Mouse (Mus musculus) thymus, postnatal 0 days (tissue): ENCODE measurements at regions not wholly inside any gene's neighbourhood (a gene's known extent, or its start where the extent isn't known, plus 50 kb on each side); places are given as distances from the start of the nearest gene placed in this dataset.

Source experiments
- DNase-seq: peaks from one replicate; pipeline ENCODE4 v3.0.0-alpha.2; 2015; ENCODE audit warnings: low spot score

- no peak for DNase-seq
Measured at GRCm38 (mm10) chr15:67901191-67901601, 1400.5 kb upstream of the Lrrc6 start.

- no peak for DNase-seq
Measured at GRCm38 (mm10) chr15:67899772-67900171, 1399.1 kb upstream of the Lrrc6 start.

DNA sequence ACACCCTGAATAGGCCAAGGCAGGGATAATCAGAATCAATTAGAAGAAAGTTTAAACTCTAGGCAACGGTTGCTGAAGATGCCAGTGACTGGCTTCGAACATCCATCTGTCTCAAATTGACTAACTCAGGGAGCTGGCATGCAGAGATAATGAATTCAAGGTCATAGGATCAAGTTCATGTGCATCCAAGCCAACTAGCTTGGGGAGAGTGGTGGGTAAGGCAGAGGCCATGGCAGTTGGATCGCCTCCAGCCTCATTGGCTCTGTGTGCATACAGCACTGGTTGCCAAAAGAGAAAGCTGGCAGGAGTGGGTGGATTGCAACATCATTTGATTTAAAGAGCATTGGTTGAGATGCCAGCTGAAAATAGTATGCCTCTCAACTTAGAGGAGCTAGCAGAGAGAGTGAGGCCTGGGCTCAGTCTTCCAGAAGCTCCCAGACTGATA is 1398.3 kb upstream of the Lrrc6 start:
- DNase-seq = no peak

GRCm38 (mm10) chr15:67892066-67892465 is 1391.4 kb upstream of the Lrrc6 start:
- no peak for DNase-seq

DNA sequence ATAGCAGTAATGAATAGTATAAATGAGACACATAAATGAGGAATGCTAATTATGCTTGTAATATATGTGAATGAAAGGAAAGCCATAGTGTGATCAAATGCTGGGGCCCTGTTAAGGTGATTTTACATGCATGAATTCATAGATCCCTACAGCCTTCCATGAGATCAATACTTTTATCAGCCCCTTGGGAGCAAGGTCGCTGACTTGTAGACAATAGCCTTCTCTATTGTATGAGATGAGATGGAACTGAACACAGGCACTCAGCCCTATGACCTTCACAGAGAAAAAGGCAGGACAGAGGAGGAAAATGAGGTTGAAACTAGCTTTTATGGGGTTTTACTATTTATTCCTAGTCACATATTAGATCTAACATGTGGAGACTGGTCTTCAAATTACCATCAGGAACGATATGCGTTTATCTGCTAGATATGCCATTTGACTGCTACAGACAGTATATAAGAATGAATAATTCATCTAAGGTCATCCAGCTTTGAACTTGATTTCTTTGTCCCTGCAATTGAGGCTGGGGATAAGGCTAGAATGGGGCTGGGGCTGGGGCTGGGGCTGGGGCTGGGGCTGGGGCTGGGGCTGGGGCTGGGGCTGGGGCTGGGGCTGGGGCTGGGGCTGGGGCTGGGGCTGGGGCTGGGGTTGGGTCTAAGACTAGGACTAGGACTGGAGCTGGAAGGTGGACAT is 1390.0 kb upstream of the Lrrc6 start:
- DNase-seq = no peak

GRCm38 (mm10) chr15:67888548-67888947 is 1387.8 kb upstream of the Lrrc6 start:
- no peak for DNase-seq

- no peak for DNase-seq
Measured at GRCm38 (mm10) chr15:67855291-67855690, 1354.6 kb upstream of the Lrrc6 start.

DNA sequence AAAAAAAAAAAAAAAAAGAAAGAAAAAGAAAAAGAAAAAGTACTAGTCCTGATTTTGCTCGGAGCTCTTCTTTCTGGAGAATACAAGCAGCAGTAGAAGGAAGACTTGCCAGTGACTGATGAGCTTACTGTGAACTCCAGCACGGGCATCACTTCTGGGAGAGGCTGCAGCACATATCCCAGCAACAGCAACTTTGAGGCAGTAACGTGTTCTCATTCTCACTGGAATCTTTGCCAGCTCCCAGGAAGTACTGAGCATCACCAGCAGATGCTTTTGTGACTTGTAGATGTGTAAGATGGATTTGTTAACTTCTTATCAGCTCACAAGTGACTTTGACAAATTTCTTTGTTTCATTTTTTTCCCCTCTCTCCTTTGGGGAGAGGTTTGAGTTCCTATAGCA is 1349.4 kb upstream of the Lrrc6 start:
- DNase-seq = no peak

GRCm38 (mm10) chr15:67845707-67846106 is 1345.0 kb upstream of the Lrrc6 start:
- no peak for DNase-seq

DNA sequence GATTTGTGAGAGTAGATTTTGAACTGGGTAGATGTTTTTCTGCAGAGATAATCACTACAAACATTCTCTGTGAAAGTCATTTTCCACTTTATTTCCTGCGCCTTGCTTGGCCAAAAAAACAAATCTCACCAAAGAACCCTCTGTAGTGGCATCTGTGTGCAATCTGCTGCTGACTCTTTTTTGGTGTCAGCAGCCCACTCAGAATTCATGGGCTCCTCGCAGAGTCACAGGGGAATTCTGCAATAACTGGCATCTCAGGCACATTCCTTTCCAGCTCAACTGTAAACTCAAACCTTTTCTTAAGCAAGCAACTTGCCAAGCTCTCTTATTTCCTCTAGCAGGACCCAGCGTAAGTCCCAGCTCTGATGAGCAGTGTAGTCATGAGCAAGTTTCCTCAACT is 1340.0 kb upstream of the Lrrc6 start:
- no peak for DNase-seq

- no peak for DNase-seq
Measured at GRCm38 (mm10) chr15:67825796-67826484, 1325.2 kb upstream of the Lrrc6 start.

DNA sequence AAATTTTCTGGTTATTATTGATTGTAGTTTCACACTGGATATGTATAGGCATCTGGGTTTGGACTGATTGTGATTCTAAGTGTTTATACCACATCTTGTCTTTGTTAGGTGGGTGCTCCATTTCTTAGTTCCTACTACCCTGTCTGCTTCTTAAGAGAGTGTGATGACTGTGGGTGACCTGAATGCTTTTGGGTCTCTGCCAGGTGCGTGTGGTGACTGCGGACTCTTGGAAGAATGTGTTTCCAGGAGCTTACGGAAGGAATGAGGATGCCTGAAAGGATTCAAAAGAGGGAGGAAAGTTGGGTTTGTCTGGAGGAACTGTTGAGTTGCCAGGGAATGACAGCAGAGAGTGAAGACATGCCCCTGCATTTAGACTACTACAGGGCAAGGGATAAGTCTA is 1322.5 kb upstream of the Lrrc6 start:
- DNase-seq = no peak

GRCm38 (mm10) chr15:67799871-67800270 is 1299.2 kb upstream of the Lrrc6 start:
- DNase-seq = no peak

- no peak for DNase-seq
Measured at GRCm38 (mm10) chr15:67795578-67795977, 1294.9 kb upstream of the Lrrc6 start.

DNA sequence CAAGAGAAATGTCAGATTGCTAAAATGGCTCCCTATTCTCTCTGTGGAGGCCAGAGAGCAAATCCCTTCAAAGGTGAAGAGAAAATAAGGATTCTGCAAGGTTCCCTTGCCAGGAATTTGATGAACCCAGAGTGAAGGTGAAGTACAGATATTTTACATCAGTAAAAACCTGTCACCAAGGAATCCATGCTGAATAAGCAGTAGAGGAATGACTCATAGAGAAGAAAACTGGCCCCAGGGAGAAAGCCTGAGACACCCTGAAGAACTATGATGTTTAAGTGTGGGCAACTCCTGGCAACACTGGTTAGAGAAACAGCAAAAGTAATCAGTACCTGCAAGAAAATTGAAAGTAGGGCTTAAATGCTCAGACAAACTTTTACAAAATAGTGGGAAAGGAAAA is 1292.1 kb upstream of the Lrrc6 start:
- no peak for DNase-seq

- no peak for DNase-seq
Measured at GRCm38 (mm10) chr15:67788587-67788986, 1287.9 kb upstream of the Lrrc6 start.

DNA sequence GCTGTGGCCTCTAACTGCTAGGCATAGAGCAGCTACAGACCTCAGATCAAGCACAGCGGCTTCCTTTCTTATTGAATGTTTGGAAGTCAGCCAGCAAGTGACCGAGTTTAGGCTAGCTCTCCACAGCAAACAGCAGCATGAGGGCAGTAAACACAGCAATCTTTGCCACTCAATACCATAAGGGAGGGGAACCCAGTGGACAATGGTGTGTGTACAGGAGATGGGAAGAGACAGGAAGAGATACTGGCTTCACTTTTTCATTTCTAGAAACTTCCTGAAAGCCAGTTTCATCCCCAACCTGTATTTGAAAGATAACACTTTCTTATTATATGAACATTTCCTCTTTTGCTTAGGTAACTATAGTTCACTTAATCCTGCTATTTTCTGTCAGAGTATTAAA is 1284.9 kb upstream of the Lrrc6 start:
- DNase-seq = no peak

GRCm38 (mm10) chr15:67783754-67784153 is 1283.0 kb upstream of the Lrrc6 start:
- no peak for DNase-seq

- no peak for DNase-seq
Measured at GRCm38 (mm10) chr15:67782505-67782904, 1281.8 kb upstream of the Lrrc6 start.

GRCm38 (mm10) chr15:67780856-67781255 is 1280.1 kb upstream of the Lrrc6 start:
- no peak for DNase-seq

DNA sequence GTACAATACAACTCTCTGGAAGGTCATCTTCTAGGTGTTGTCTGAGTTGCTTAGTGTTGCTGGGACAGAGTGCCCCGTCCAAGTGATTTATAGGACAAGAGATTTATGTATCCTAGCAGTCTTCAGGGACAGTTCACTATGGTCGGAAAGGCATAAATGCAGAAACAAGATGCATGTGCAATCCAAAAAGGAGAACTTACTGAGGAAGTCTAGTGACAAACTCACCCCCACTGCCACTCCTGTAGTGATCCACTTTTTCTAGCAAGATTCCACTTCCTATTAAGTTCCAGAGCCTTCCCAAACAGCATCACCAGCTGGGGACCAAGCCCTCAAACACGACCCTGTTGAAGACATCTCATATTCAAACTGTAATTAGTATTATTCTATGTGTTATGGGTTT is 1266.9 kb upstream of the Lrrc6 start:
- DNase-seq = no peak

DNA sequence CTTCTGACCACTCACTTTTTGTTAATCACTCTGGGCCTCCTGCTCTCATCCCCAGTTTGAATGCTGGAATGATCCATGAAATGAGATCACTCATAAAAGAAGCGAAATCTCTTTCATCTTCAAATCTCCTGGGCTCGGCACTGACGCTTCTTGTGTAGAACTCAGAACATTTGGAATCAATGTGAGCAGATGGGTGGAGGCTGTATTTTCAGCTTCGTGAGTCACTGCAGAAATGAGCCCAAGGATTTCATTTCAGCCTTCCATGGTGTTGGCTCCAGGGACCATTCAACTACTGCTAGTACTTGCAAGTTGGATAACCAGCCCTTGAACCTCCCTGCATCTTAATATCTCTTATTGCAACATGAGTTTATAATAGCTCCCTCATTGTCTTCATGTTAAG is 1258.5 kb upstream of the Lrrc6 start:
- DNase-seq = no peak

- DNase-seq = no peak
Measured at GRCm38 (mm10) chr15:67750582-67750981, 1249.9 kb upstream of the Lrrc6 start.
